Mouse (Mus musculus) hindbrain, embryonic 14.5 days (tissue): ENCODE measurements at regions not wholly inside any gene's neighbourhood (a gene's known extent, or its start where the extent isn't known, plus 50 kb on each side); places are given as distances from the start of the nearest gene placed in this dataset.

Source experiments
- ATAC-seq: fragments of 200-750 bp; cut with Nextera tagmentation; 2 replicates; pipeline ENCODE4 v1.8.0; 2017; ENCODE audit warnings: moderate number of reproducible peaks, mild to moderate bottlenecking, moderate TSS enrichment, moderate library complexity; ENCODE audit not compliant: low FRiP score
- DNase-seq: peaks from one replicate; pipeline ENCODE4 v3.0.0-alpha.2; 2015; ENCODE audit warnings: low spot score
- H3K27ac ChIP-seq: fragments of 300-500 bp; sonication (generic); 2 replicates; pipeline ENCODE4 v1.5.1; 2014; ENCODE audit warnings: mild to moderate bottlenecking, moderate library complexity
- H3K27me3 ChIP-seq: fragments of 300-500 bp; sonication (generic); 2 replicates; pipeline ENCODE4 v1.6.1; 2014; ENCODE audit warnings: mild to moderate bottlenecking, low read length, mixed read lengths; ENCODE audit not compliant: control insufficient read depth, insufficient read depth
- H3K36me3 ChIP-seq: fragments of 300-500 bp; sonication (generic); replicated peaks from 2 replicates; pipeline ENCODE4 v1.6.1; 2014; ENCODE audit not compliant: control insufficient read depth, insufficient read depth
- H3K4me1 ChIP-seq: fragments of 300-500 bp; sonication (generic); replicated peaks from 2 replicates; pipeline ENCODE4 v1.6.1; 2014; ENCODE audit warnings: antibody characterized with exemption, low read length, mixed read lengths; ENCODE audit not compliant: control insufficient read depth, insufficient read depth
- H3K4me2 ChIP-seq: fragments of 300-500 bp; sonication (generic); replicated peaks from 2 replicates; pipeline ENCODE4 v1.6.1; 2014; ENCODE audit warnings: mild to moderate bottlenecking, moderate library complexity
- H3K4me3 ChIP-seq: fragments of 300-500 bp; sonication (generic); replicated peaks from 2 replicates; pipeline ENCODE4 v1.5.1; 2014; ENCODE audit warnings: mild to moderate bottlenecking, low read length
- H3K9ac ChIP-seq: fragments of 300-500 bp; sonication (generic); 2 replicates; pipeline ENCODE4 v1.6.1; 2014
- H3K9me3 ChIP-seq: fragments of 300-500 bp; sonication (generic); 2 replicates; pipeline ENCODE4 v1.6.1; 2016; ENCODE audit warnings: low read length; ENCODE audit not compliant: control insufficient read depth
- WGBS: fragments of 180-500 bp; shearing (Covaris S2); extraction: QIAGEN DNeasy Blood & Tissue Kit; methylation state at CpG from one replicate; pipeline ENCODE4 v1.1.7; 2014; 5-methylcytosine and 5-hydroxymethylcytosine counted together

- Histone ChIP-seq H3K4me2 (no peak overlapping the region), H3K9me3 (peaks cover 10% of the 10 kb centered on the region; the same call in 1 of the 2 replicates), H3K9ac (no peak overlapping the region), H3K27ac (no peak overlapping the region), H3K4me3 (no peak overlapping the region), H3K27me3 (no peaks in the 10 kb centered on the region), H3K36me3 (no peaks in the 10 kb centered on the region), H3K4me1 (no peaks in the 10 kb centered on the region)
- 88% methylated on average over 2 of the region's 2 CpGs for WGBS
- ATAC-seq (no peak), DNase-seq (no peak)
These were observed 148.6 kb upstream of the Ust start for GRCm38 (mm10) chr10:8667244-8667643.

- no peak for DNase-seq
- peaks cover under 1% of the 10 kb centered on the region; the same call in 1 of the 2 replicates for H3K9me3 ChIP-seq
- H3K27me3 ChIP-seq = no peaks in the 10 kb centered on the region
- H3K36me3 ChIP-seq = no peaks in the 10 kb centered on the region
- no peaks in the 10 kb centered on the region for H3K4me1 ChIP-seq
- 89% methylated on average over 3 of the region's 3 CpGs for WGBS
- no peak overlapping the region for H3K27ac ChIP-seq
- no peak for ATAC-seq
- no peak overlapping the region for H3K4me3 ChIP-seq
- no peak overlapping the region for H3K9ac ChIP-seq
- no peak overlapping the region for H3K4me2 ChIP-seq
These were observed 140.3 kb upstream of the Ust start for GRCm38 (mm10) chr10:8658934-8659294.

- no peak for DNase-seq
- H3K9me3 ChIP-seq = no peaks in the 10 kb centered on the region
- ATAC-seq = no peak
- WGBS = 91% methylated on average over 6 of the region's 6 CpGs
- H3K27me3 ChIP-seq = no peaks in the 10 kb centered on the region
- no peak overlapping the region for H3K4me3 ChIP-seq
- H3K36me3 ChIP-seq = no peaks in the 10 kb centered on the region
- no peak overlapping the region for H3K4me2 ChIP-seq
- no peak overlapping the region for H3K9ac ChIP-seq
- H3K27ac ChIP-seq = no peak overlapping the region
- no peaks in the 10 kb centered on the region for H3K4me1 ChIP-seq
These were observed 139.7 kb upstream of the Ust start for GRCm38 (mm10) chr10:8658024-8658933.

- Histone ChIP-seq H3K4me3 (no peak overlapping the region), H3K4me2 (no peak overlapping the region), H3K9ac (no peak overlapping the region), H3K4me1 (no peaks in the 10 kb centered on the region), H3K27ac (no peak overlapping the region), H3K27me3 (no peaks in the 10 kb centered on the region), H3K9me3 (no peaks in the 10 kb centered on the region), H3K36me3 (no peaks in the 10 kb centered on the region)
- ATAC-seq (no peak), DNase-seq (no peak)
- WGBS = 92% methylated on average over 2 of the region's 2 CpGs
These were observed 138.8 kb upstream of the Ust start for GRCm38 (mm10) chr10:8657176-8658023.

- WGBS = 90% methylated on average over 3 of the region's 3 CpGs
These were observed 135.0 kb upstream of the Ust start for GRCm38 (mm10) chr10:8653651-8654050.

GRCm38 (mm10) chr10:8642266-8642665 is 123.6 kb upstream of the Ust start:
- Histone ChIP-seq H3K4me1 (no peaks in the 10 kb centered on the region), H3K27me3 (no peaks in the 10 kb centered on the region), H3K36me3 (no peaks in the 10 kb centered on the region), H3K4me2 (no peak overlapping the region), H3K4me3 (no peak overlapping the region), H3K9ac (no peak overlapping the region), H3K27ac (no peak overlapping the region), H3K9me3 (no peaks in the 10 kb centered on the region)
- ATAC-seq (no peak), DNase-seq (no peak)
- 89% methylated on average over 3 of the region's 3 CpGs for WGBS

More at GRCm38 (mm10) chr10:8653651-8654050, 135.0 kb upstream of the Ust start:
- no peaks in the 10 kb centered on the region for H3K4me1 ChIP-seq
- no peaks in the 10 kb centered on the region for H3K9me3 ChIP-seq
- H3K4me3 ChIP-seq = no peak overlapping the region
- H3K27ac ChIP-seq = no peak overlapping the region
- DNase-seq (no peak), ATAC-seq (no peak)
- no peaks in the 10 kb centered on the region for H3K27me3 ChIP-seq
- no peaks in the 10 kb centered on the region for H3K36me3 ChIP-seq
- no peak overlapping the region for H3K9ac ChIP-seq
- no peak overlapping the region for H3K4me2 ChIP-seq

GRCm38 (mm10) chr10:8624229-8624911 is 105.7 kb upstream of the Ust start:
- Histone ChIP-seq H3K36me3 (no peaks in the 10 kb centered on the region), H3K4me2 (no peak overlapping the region), H3K9me3 (no peaks in the 10 kb centered on the region), H3K4me3 (no peak overlapping the region), H3K27me3 (no peaks in the 10 kb centered on the region), H3K27ac (no peak overlapping the region), H3K9ac (no peak overlapping the region), H3K4me1 (no peaks in the 10 kb centered on the region)
- 86% methylated on average over 14 of the region's 14 CpGs for WGBS
- ATAC-seq = no peak
- DNase-seq = no peak

GRCm38 (mm10) chr10:8618676-8619075 is 100.1 kb upstream of the Ust start:
- Histone ChIP-seq H3K4me3 (no peak overlapping the region), H3K27me3 (no peaks in the 10 kb centered on the region), H3K27ac (no peak overlapping the region), H3K9ac (no peak overlapping the region), H3K36me3 (no peaks in the 10 kb centered on the region), H3K9me3 (no peaks in the 10 kb centered on the region), H3K4me2 (no peak overlapping the region), H3K4me1 (no peaks in the 10 kb centered on the region)
- 83% methylated on average over 1 of the region's 1 CpGs for WGBS
- DNase-seq (no peak), ATAC-seq (no peak)

- WGBS = 84% methylated on average over 4 of the region's 4 CpGs
- DNase-seq (no peak), ATAC-seq (no peak)
These were observed 96.9 kb upstream of the Ust start for GRCm38 (mm10) chr10:8615452-8616025.

More at GRCm38 (mm10) chr10:8615452-8616025, 96.9 kb upstream of the Ust start:
- Histone ChIP-seq H3K9ac (no peak overlapping the region), H3K4me1 (no peaks in the 10 kb centered on the region), H3K4me3 (no peak overlapping the region), H3K36me3 (no peaks in the 10 kb centered on the region), H3K27ac (no peak overlapping the region), H3K4me2 (no peak overlapping the region), H3K27me3 (no peaks in the 10 kb centered on the region), H3K9me3 (no peaks in the 10 kb centered on the region)
